Mouse (Mus musculus) common myeloid progenitor, adult 5-6 weeks (primary cell): ENCODE results near the gene Gpr137c. TPM values are rescaled to one million over a fixed set of nuclear protein-coding genes. Genes with fewer than 3 reads are reported as not detected.

ENCODE experiments used
- ATAC-seq: replicated peaks from 2 replicates; pipeline ENCODE4 v1.8.0; 2016; ENCODE audit warnings: low read depth, mild to moderate bottlenecking, moderate TSS enrichment, inconsistent platforms; ENCODE audit not compliant: poor library complexity, severe bottlenecking
- total RNA-seq: library from RNA; stranded (forward); fragments of 200-1000, 187-1606 nt; gene quantifications from 2 replicates; pipeline ENCODE4 v1.2.3, GENCODE M21; 2017

Gpr137c gene
- total RNA-seq, 1 experiment from 2014 or later: 0.32 TPM

- 0 out of 2 replicates have a peak, but pooled peaks have one; percentile 9 for ATAC-seq
Measured at GRCm38 (mm10) chr14:45329018-45329588, 109.6 kb downstream of the Gpr137c start.

- peak; percentile 87 for ATAC-seq
Measured at GRCm38 (mm10) chr14:45329589-45330181, 110.2 kb downstream of the Gpr137c start, which contains the start of gene Psmc6. Gene Psmc6, plus strand, starts transcription at chr14:45329788.

Other genes starting within 250 kb of the Gpr137c start
- 2.7 and 2.8 TPM in 2 replicates for gene Ptger2, start 231.5 kb upstream of the Gpr137c start, total RNA-seq
- 14.6 and 18.3 TPM in 2 replicates for gene Txndc16, start 611 bp downstream of the Gpr137c start, total RNA-seq
- gene Ero1l, start 99.1 kb downstream of the Gpr137c start, total RNA-seq: 48.1 and 55.0 TPM in 2 replicates
- 222 and 266 TPM in 2 replicates for gene Psmc6, start 110.1 kb downstream of the Gpr137c start, total RNA-seq
- gene Styx, start 131.4 kb downstream of the Gpr137c start, total RNA-seq: 19.3 and 26.5 TPM in 2 replicates
- gene Gnpnat1, start 185.2 kb downstream of the Gpr137c start, total RNA-seq: 23.3 and 31.1 TPM in 2 replicates